Comparison of ENCODE assay signal across 14 mouse cellular contexts in genomic region chr6:39540563-39540962, GRCm38 (mm10). TPM values are rescaled to one million over a fixed set of nuclear protein-coding genes. Genes with fewer than 3 reads are reported as not detected.
DNase-seq lines count a peak whose midpoint lies in the region; ATAC-seq and TF ChIP-seq lines count a peak whose summit lies in the region.
"Had no signal": no experiment of that assay in that cellular context is flagged by ENCODE, and none has a peak within 500 bp of the region (broad histone marks: within the 10 kb centered on the region; RNA-seq: fewer than 3 reads in every experiment).

No protein-coding gene starts in this region.

- no peak overlapping the region for H3K9ac ChIP-seq in heart, embryonic 11.5 days (ENCODE audit: low read depth, low read length)
- no peak overlapping the region for H3K9ac ChIP-seq in heart, adult 2 months (ENCODE audit: low read depth, low read length)
- H3K9ac ChIP-seq in kidney, embryonic 16.5 days (replicated peaks; ENCODE audit: low read length) = no peak overlapping the region
- no peak overlapping the region for H3K9ac ChIP-seq in limb, embryonic 11.5 days (ENCODE audit: low read length)

- ATAC-seq in heart, embryonic 11.5 days (replicated peaks; ENCODE audit: insufficient number of reproducible peaks, low FRiP score, low TSS enrichment) = no peak
- no peak for ATAC-seq in kidney, embryonic 16.5 days (ENCODE audit: low FRiP score, low TSS enrichment)
- ATAC-seq in limb, embryonic 11.5 days (ENCODE audit: insufficient number of reproducible peaks, low FRiP score, low TSS enrichment, low read depth) = no peak
- ATAC-seq: Patski had no signal

- WGBS in heart, embryonic 11.5 days (ENCODE audit: insufficient replicate concordance) = 51% methylated on average over 2 of the region's 2 CpGs
- 66% methylated on average over 2 of the region's 2 CpGs for WGBS in heart, adult 2 months
- 47% methylated on average over 2 of the region's 2 CpGs for WGBS in kidney, embryonic 16.5 days
- WGBS in limb, embryonic 11.5 days = 28% methylated on average over 2 of the region's 2 CpGs

- H3K36me3 ChIP-seq in heart, embryonic 11.5 days (ENCODE audit: control insufficient read depth, insufficient read depth, low read length) = no peaks in the 10 kb centered on the region
- H3K36me3 ChIP-seq in heart, adult 2 months (ENCODE audit: control insufficient read depth, insufficient read depth, low read length) = no peaks in the 10 kb centered on the region
- H3K36me3 ChIP-seq in kidney, embryonic 16.5 days (ENCODE audit: insufficient read depth, low read length) = no peaks in the 10 kb centered on the region
- H3K36me3 ChIP-seq in limb, embryonic 11.5 days (ENCODE audit: control insufficient read depth, insufficient read depth, low read length) = no peaks in the 10 kb centered on the region

- H3K9me3 ChIP-seq in heart, embryonic 11.5 days (replicated peaks; ENCODE audit: control insufficient read depth, low read length) = no peaks in the 10 kb centered on the region
- no peaks in the 10 kb centered on the region for H3K9me3 ChIP-seq in kidney, embryonic 16.5 days (ENCODE audit: low read length)
- H3K9me3 ChIP-seq in limb, embryonic 11.5 days (ENCODE audit: control insufficient read depth, low read length) = no peaks in the 10 kb centered on the region

- intact Hi-C loops in heart, adult 2 months (cut with DNase I) = no loop called here

- TF ChIP-seq EP300 in heart, adult 2 months (IDR thresholded peaks at IDR 0.05; ENCODE audit: insufficient read depth, low read depth, low read length) = no peak

- no peaks in the 10 kb centered on the region for H3K79me2 ChIP-seq in heart, adult 2 months (replicated peaks; ENCODE audit: control insufficient read depth, insufficient read depth, low read length)

- H3K4me2 ChIP-seq in heart, embryonic 11.5 days = 0 out of 2 replicates have a peak overlapping the region, but pooled peaks have one; percentile 0
- H3K4me2 ChIP-seq in kidney, embryonic 16.5 days (replicated peaks; ENCODE audit: low read depth, low read length) = 0 out of 2 replicates have a peak overlapping the region, but pooled peaks have one; percentile 35
- H3K4me2 ChIP-seq in limb, embryonic 11.5 days (ENCODE audit: low read depth, severe bottlenecking) = no peak overlapping the region

- no peaks in the 10 kb centered on the region for H3K27me3 ChIP-seq in heart, embryonic 11.5 days (ENCODE audit: control insufficient read depth, insufficient read depth, low read length)
- no peaks in the 10 kb centered on the region for H3K27me3 ChIP-seq in heart, adult 2 months (ENCODE audit: control insufficient read depth, insufficient read depth, low read length)
- H3K27me3 ChIP-seq in kidney, embryonic 16.5 days (ENCODE audit: insufficient read depth, low read length) = no peaks in the 10 kb centered on the region
- H3K27me3 ChIP-seq in limb, embryonic 11.5 days (ENCODE audit: control insufficient read depth, insufficient read depth, low read length) = no peaks in the 10 kb centered on the region
- H3K27me3 ChIP-seq: Patski had no signal

- DNase-seq in heart, adult 2 months = no peak
- no peak for DNase-seq in kidney, postnatal 10 days
- DNase-seq in embryo, embryonic 11 days = peak; percentile 54
- no peak for DNase-seq in limb, embryonic 11.5 days (ENCODE audit: low spot score)
- DNase-seq in urinary bladder, postnatal 10 days (ENCODE audit: low spot score) = no peak
- DNase-seq in right cerebral cortex, postnatal 14 days = no peak
- DNase-seq: layer of hippocampus, adult 9-11 months; lung, postnatal 10 days; right cerebral cortex, adult 18-20 months had no signal

- peak overlapping the region; percentile 76 for H3K27ac ChIP-seq in heart, embryonic 11.5 days (ENCODE audit: low read depth, low read length)
- no peak overlapping the region; the same call in 1 of the 2 replicates for H3K27ac ChIP-seq in heart, adult 2 months
- H3K27ac ChIP-seq in kidney, embryonic 16.5 days (ENCODE audit: low read length) = peak overlapping the region; percentile 86
- H3K27ac ChIP-seq in limb, embryonic 11.5 days (replicated peaks; ENCODE audit: low read depth, low read length) = peak overlapping the region; percentile 57

- TF ChIP-seq CTCF in heart, adult 2 months (IDR thresholded peaks at IDR 0.05) = no peak

- peaks cover 42% of the 10 kb centered on the region for H3K4me1 ChIP-seq in heart, embryonic 11.5 days (ENCODE audit: control insufficient read depth, insufficient read depth, low read length)
- peaks cover 17% of the 10 kb centered on the region for H3K4me1 ChIP-seq in heart, adult 2 months (ENCODE audit: control insufficient read depth, insufficient read depth, low read length)
- peaks cover 71% of the 10 kb centered on the region for H3K4me1 ChIP-seq in kidney, embryonic 16.5 days (ENCODE audit: insufficient read depth, low read length)
- H3K4me1 ChIP-seq in limb, embryonic 11.5 days (ENCODE audit: control insufficient read depth, insufficient read depth, low read length) = peaks cover 59% of the 10 kb centered on the region

- TF ChIP-seq POLR2A in heart, adult 2 months (IDR thresholded peaks at IDR 0.05; ENCODE audit: insufficient read depth, low read depth, low read length) = no peak

- H3K4me3 ChIP-seq in heart, embryonic 11.5 days (ENCODE audit: low read depth, low read length) = no peak overlapping the region
- H3K4me3 ChIP-seq in heart, adult 2 months = no peak overlapping the region
- H3K4me3 ChIP-seq in kidney, embryonic 16.5 days (ENCODE audit: low read length) = no peak overlapping the region
- no peak overlapping the region for H3K4me3 ChIP-seq in limb, embryonic 11.5 days (ENCODE audit: low read depth, low read length)

RNA-seq across cellular contexts. Expression of gene Dennd2a, which starts 17.1 kb away (rescaled TPM):
- 21.5 and 24.8 TPM in 2 replicates for polyA plus RNA-seq in heart, embryonic 11.5 days (2014; fragmentation: Nextera tagmentation; extraction: Ambion mirVana)
- total RNA-seq in heart, adult 2 months (2021) = 1 to 10 TPM; 6.0 to 6.6 TPM
- 5.6 and 7.4 TPM in 2 replicates for polyA plus RNA-seq in heart, adult 2 months (2012; rRNA removed)
- polyA plus RNA-seq in kidney, embryonic 16.5 days (2015; fragmentation: Nextera tagmentation; extraction: Ambion mirVana) = 20.6 and 20.9 TPM in 2 replicates
- polyA plus RNA-seq in limb, embryonic 11.5 days (2014; fragmentation: Nextera tagmentation; extraction: Ambion mirVana) = 37.1 and 37.5 TPM in 2 replicates

RNA-seq across cellular contexts. Expression of gene Adck2, which starts 33.1 kb away (rescaled TPM):
- polyA plus RNA-seq in heart, embryonic 11.5 days (2014; fragmentation: Nextera tagmentation; extraction: Ambion mirVana) = 14.9 and 18.6 TPM in 2 replicates
- 10 to 100 TPM; 12.1 to 15.6 TPM for total RNA-seq in heart, adult 2 months (2021)
- 7.6 and 15.9 TPM in 2 replicates for polyA plus RNA-seq in heart, adult 2 months (2012; rRNA removed)
- polyA plus RNA-seq in kidney, embryonic 16.5 days (2015; fragmentation: Nextera tagmentation; extraction: Ambion mirVana) = 31.7 and 32.8 TPM in 2 replicates
- 24.1 and 27.3 TPM in 2 replicates for polyA plus RNA-seq in limb, embryonic 11.5 days (2014; fragmentation: Nextera tagmentation; extraction: Ambion mirVana)

RNA-seq across cellular contexts. Expression of gene Gm42420, which starts 45.0 kb away (rescaled TPM):
- 1.4 and 1.9 TPM in 2 replicates for polyA plus RNA-seq in heart, embryonic 11.5 days (2014; fragmentation: Nextera tagmentation; extraction: Ambion mirVana)
- total RNA-seq in heart, adult 2 months (2021) = not detected
- 0.59 and 2.2 TPM in 2 replicates for polyA plus RNA-seq in heart, adult 2 months (2012; rRNA removed)
- polyA plus RNA-seq in kidney, embryonic 16.5 days (2015; fragmentation: Nextera tagmentation; extraction: Ambion mirVana) = 3.8 TPM in 1 of 2 replicates, not detected in the other
- 1.0 and 1.1 TPM in 2 replicates for polyA plus RNA-seq in limb, embryonic 11.5 days (2014; fragmentation: Nextera tagmentation; extraction: Ambion mirVana)
- polyA plus RNA-seq: embryonic facial prominence, embryonic 11.5 days; liver, adult 2 months had no signal

RNA-seq across cellular contexts. Expression of gene Ndufb2, which starts 51.8 kb away (rescaled TPM):
- 524 and 555 TPM in 2 replicates for polyA plus RNA-seq in heart, embryonic 11.5 days (2014; fragmentation: Nextera tagmentation; extraction: Ambion mirVana)
- total RNA-seq in heart, adult 2 months (2021) = 100 to 1,000 TPM; 625 to 742 TPM
- 916 and 995 TPM in 2 replicates for polyA plus RNA-seq in heart, adult 2 months (2012; rRNA removed)
- polyA plus RNA-seq in kidney, embryonic 16.5 days (2015; fragmentation: Nextera tagmentation; extraction: Ambion mirVana) = 326 and 331 TPM in 2 replicates
- 265 and 280 TPM in 2 replicates for polyA plus RNA-seq in limb, embryonic 11.5 days (2014; fragmentation: Nextera tagmentation; extraction: Ambion mirVana)
